Mouse (Mus musculus): ENCODE results near the gene Qtrt1.

GRCm38 (mm10) chr9:21411669-21412550, at the start of gene Qtrt1:
- peak; percentile 65; the same call in 1 of the 2 replicates for TF ChIP-seq UBTF (IDR thresholded peaks at IDR 0.05; ENCODE audit: low read depth, low read length)
- TF ChIP-seq ZMIZ1 (IDR thresholded peaks at IDR 0.05; ENCODE audit: low read depth, low read length): peak; percentile 74
- TF ChIP-seq POLR2A (IDR thresholded peaks at IDR 0.05; ENCODE audit: low read depth, low read length): peak; percentile 78
- peak; percentile 100 for TF ChIP-seq MXI1 (IDR thresholded peaks at IDR 0.05; ENCODE audit: low read depth, low read length)
- TF ChIP-seq MAX (IDR thresholded peaks at IDR 0.05; ENCODE audit: low read length): peak; percentile 100

All from CH12.LX (cell line).